Mouse (Mus musculus): ENCODE data around the gene Vps26b. TPM values are rescaled to one million over a fixed set of nuclear protein-coding genes. Genes with fewer than 3 reads are reported as not detected.

Vps26b gene
- polyA plus RNA-seq, 1 experiment from 2014 or later = 32.3 TPM

- Histone ChIP-seq H3K9me3 (no peaks in the 10 kb centered on the region), H3K27ac (no peak overlapping the region), H3K36me3 (peaks cover 36% of the 10 kb centered on the region), H3K4me2 (replicated peaks) (no peak overlapping the region), H3K9ac (no peak overlapping the region), H3K4me1 (replicated peaks) (no peaks in the 10 kb centered on the region), H3K4me3 (replicated peaks) (no peak overlapping the region), H3K27me3 (replicated peaks) (no peaks in the 10 kb centered on the region)
- no peak for ATAC-seq
- WGBS = 91% methylated on average over 4 of the region's 4 CpGs
Measured at GRCm38 (mm10) chr9:27011572-27011971, 18.3 kb downstream of the Vps26b start.

DNA sequence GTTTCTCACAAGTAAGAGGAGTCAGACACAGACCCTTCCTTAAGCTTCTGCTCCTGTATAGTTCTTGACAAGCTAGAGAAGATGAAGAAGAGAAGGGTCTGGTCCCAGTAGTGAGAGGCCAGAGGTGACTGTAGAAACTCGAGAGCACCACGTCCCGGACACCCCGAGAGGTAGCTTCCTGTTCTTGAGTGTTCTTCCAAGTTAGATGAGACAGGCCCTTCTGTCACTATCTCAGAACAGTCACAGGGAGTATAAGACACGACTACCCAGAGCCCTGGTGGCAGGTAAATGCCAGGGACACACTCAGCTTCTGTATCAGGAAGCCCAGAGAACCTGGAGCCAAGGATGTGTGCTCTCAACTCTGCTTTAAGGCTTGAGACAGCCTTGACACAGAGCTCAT, 20.6 kb downstream of the Vps26b start:
- peaks cover 43% of the 10 kb centered on the region for H3K36me3 ChIP-seq
- 82% methylated on average over 5 of the region's 5 CpGs for WGBS
- ATAC-seq = no peak

GRCm38 (mm10) chr9:27006866-27007265, 23.0 kb downstream of the Vps26b start:
- H3K36me3 ChIP-seq = peaks cover 40% of the 10 kb centered on the region
- ATAC-seq = no peak
- 89% methylated on average over 5 of the region's 5 CpGs for WGBS

More for the DNA sequence above, 20.6 kb downstream of the Vps26b start:
- Histone ChIP-seq H3K4me2 (replicated peaks) (no peak overlapping the region), H3K27me3 (replicated peaks) (no peaks in the 10 kb centered on the region), H3K4me3 (replicated peaks) (no peak overlapping the region), H3K9me3 (no peaks in the 10 kb centered on the region), H3K4me1 (replicated peaks) (no peaks in the 10 kb centered on the region), H3K27ac (no peak overlapping the region), H3K9ac (no peak overlapping the region)

GRCm38 (mm10) chr9:27005933-27006332, 23.9 kb downstream of the Vps26b start:
- Histone ChIP-seq H3K9me3 (no peaks in the 10 kb centered on the region), H3K27ac (no peak overlapping the region), H3K4me3 (replicated peaks) (no peak overlapping the region), H3K36me3 (peaks cover 37% of the 10 kb centered on the region; the same call in 1 of the 2 replicates), H3K27me3 (replicated peaks) (no peaks in the 10 kb centered on the region), H3K9ac (no peak overlapping the region), H3K4me1 (replicated peaks) (peaks cover 2% of the 10 kb centered on the region; the same call in 1 of the 2 replicates), H3K4me2 (replicated peaks) (no peak overlapping the region)
- ATAC-seq = no peak
- WGBS = 88% methylated on average over 1 of the region's 1 CpGs

More at GRCm38 (mm10) chr9:27006866-27007265, 23.0 kb downstream of the Vps26b start:
- H3K4me3 ChIP-seq (replicated peaks) = no peak overlapping the region
- H3K4me1 ChIP-seq (replicated peaks) = no peaks in the 10 kb centered on the region
- H3K27ac ChIP-seq = no peak overlapping the region
- H3K27me3 ChIP-seq (replicated peaks) = no peaks in the 10 kb centered on the region
- H3K9me3 ChIP-seq = no peaks in the 10 kb centered on the region
- H3K4me2 ChIP-seq (replicated peaks) = no peak overlapping the region
- H3K9ac ChIP-seq = no peak overlapping the region

GRCm38 (mm10) chr9:27005231-27005630, 24.6 kb downstream of the Vps26b start:
- WGBS = 90% methylated on average over 3 of the region's 3 CpGs
- Histone ChIP-seq H3K4me3 (replicated peaks) (no peak overlapping the region), H3K36me3 (peaks cover 37% of the 10 kb centered on the region; the same call in 1 of the 2 replicates), H3K9ac (no peak overlapping the region), H3K27ac (no peak overlapping the region), H3K4me2 (replicated peaks) (no peak overlapping the region), H3K9me3 (no peaks in the 10 kb centered on the region), H3K4me1 (replicated peaks) (peaks cover 7% of the 10 kb centered on the region; the same call in 1 of the 2 replicates), H3K27me3 (replicated peaks) (no peaks in the 10 kb centered on the region)
- no peak for ATAC-seq

DNA sequence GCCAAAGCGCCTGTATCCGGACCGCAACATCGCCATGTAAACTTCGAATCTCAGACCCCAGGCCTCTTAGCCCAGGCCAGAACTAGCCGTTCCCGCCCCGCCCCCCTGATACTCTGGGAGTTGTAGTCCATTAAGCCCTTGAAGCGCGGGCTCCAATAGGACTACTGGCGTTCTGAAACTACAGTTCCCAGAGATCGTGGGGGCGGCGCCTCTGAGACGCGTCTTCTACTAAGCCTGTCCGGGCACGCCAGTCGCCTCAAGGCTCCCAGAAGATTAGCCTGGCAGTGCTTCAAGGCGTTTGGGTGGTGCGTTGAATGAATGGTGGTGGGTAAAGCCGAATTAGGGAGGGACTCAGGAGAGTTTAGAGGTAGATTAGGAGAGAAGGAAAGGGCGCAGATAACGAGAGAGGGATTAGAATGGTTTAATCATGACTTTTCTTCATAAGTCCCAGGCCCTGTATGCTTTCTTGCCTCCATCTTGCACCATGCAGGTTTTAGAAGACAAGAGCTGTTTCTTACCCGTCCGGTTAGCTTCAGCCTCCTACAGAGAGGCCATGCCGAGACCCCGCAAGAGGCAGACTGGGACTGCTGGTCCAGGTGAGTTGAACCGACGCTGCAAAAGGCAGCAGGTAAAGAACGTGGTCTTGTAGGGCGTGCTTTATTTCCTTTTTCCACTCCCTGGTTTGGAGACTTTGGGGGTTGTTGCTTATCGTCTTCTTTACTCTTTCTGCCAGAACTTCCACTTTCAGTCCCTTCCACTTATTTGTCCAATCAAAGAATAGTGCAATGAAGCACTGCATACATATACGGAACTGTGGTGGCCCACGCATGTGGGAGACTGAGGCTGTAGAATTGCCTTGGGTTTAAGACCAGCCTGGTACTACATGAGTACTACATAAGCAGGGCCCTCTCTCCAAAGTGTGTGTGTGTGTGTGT, 30.1 kb downstream of the Vps26b start, which contains the start of the genes Acad8 and Thyn1:
Acad8 (minus strand) TSS at position 106 of the 935 bp plus-strand sequence.
Thyn1 (plus strand) TSS at position 250 of the 935 bp plus-strand sequence.
- WGBS = under 1% methylated on average over 35 of the region's 35 CpGs

DNA sequence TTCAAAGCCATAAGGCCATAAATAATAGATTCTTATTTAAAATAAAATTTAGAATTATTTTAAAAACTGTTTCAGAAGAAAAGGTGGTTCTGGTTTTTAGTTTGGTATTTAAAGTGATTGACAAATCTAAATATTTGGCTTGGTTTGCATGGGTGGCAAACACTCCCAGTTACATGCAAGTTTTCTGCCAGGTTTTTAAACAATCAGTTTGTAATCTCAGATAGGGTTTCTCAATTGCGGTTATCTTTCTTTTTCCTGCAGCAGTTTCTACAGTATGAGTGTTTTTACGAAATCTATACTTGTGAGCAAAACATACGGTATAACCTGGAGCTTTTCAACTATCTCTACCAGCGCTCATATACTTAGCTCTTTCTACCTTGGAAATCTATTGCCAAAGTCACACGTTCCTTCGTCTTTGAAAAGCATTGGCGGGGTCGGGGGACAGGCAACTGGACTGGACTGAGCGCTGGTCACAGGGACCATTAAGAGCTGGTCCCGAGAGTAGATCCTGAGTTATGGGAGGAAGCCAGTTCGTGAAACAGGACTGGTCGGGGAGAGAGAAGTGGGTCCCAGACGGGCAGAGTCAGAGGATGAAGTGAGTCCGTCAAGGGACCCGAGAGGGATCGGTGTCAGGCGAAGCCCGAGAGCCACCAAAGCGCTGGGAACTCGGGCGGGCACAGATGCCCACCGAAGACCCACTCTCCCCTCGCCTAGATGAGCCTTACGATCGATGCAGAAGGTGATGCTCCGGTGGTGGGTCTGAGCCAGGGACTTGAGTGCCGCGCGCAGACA, 31.0 kb downstream of the Vps26b start:
- H3K4me1 ChIP-seq (replicated peaks) = peaks cover 7% of the 10 kb centered on the region; the same call in 1 of the 2 replicates
- H3K36me3 ChIP-seq = peaks cover 3% of the 10 kb centered on the region; the same call in 1 of the 2 replicates
- peak; percentile 69 for ATAC-seq
- H3K4me2 ChIP-seq (replicated peaks) = peak overlapping the region; percentile 68
- 2% methylated on average over 29 of the region's 29 CpGs for WGBS
- H3K9ac ChIP-seq = peak overlapping the region; percentile 85
- no peaks in the 10 kb centered on the region for H3K27me3 ChIP-seq (replicated peaks)
- H3K9me3 ChIP-seq = no peaks in the 10 kb centered on the region
- peak overlapping the region; percentile 77 for H3K4me3 ChIP-seq (replicated peaks)
- peak overlapping the region; percentile 76 for H3K27ac ChIP-seq

More for the DNA sequence above, 30.1 kb downstream of the Vps26b start, which contains the start of the genes Acad8 and Thyn1:
- Histone ChIP-seq H3K9ac (peak within 1 kb of the TSS; percentile 85), H3K36me3 (peaks cover 10% of the 10 kb centered on the region; the same call in 1 of the 2 replicates), H3K9me3 (no peaks in the 10 kb centered on the region), H3K27ac (peak within 1 kb of the TSS; percentile 76), H3K4me3 (replicated peaks) (peak within 1 kb of the TSS; percentile 77), H3K4me1 (replicated peaks) (peaks cover 7% of the 10 kb centered on the region; the same call in 1 of the 2 replicates), H3K27me3 (replicated peaks) (no peaks in the 10 kb centered on the region), H3K4me2 (replicated peaks) (peak within 1 kb of the TSS; percentile 68)
- peak; percentile 99 for ATAC-seq

GRCm38 (mm10) chr9:26997501-26997900, 32.4 kb downstream of the Vps26b start:
- WGBS = 95% methylated on average over 2 of the region's 2 CpGs
- no peak overlapping the region for H3K27ac ChIP-seq
- no peak for ATAC-seq

DNA sequence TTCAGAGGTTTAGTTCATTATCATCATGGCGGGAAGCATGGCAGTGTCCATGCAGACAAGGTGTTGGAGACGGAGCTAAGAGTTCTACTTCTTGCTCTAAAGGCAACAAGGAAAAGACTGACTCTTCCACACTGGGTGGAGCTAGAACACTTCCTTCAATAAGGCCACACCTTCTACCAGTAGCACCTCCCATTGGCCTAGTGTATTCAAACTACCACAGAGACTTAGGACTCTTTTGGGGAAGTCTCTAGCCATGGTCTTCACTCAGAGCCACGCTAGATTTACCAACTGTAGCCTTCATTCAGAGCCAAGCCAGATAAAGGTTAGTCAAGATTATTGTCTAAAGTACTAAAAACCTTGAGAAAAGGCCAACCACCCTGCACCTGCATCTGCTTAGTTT, 32.8 kb downstream of the Vps26b start:
- Histone ChIP-seq H3K4me1 (replicated peaks) (peaks cover 7% of the 10 kb centered on the region; the same call in 1 of the 2 replicates), H3K4me2 (replicated peaks) (no peak overlapping the region), H3K27me3 (replicated peaks) (no peaks in the 10 kb centered on the region), H3K9me3 (no peaks in the 10 kb centered on the region), H3K27ac (no peak overlapping the region), H3K36me3 (no peaks in the 10 kb centered on the region), H3K4me3 (replicated peaks) (no peak overlapping the region), H3K9ac (no peak overlapping the region)
- no peak for ATAC-seq
- 92% methylated on average over 3 of the region's 3 CpGs for WGBS

More at GRCm38 (mm10) chr9:26997501-26997900, 32.4 kb downstream of the Vps26b start:
- Histone ChIP-seq H3K4me2 (replicated peaks) (no peak overlapping the region), H3K9me3 (no peaks in the 10 kb centered on the region), H3K27me3 (replicated peaks) (no peaks in the 10 kb centered on the region), H3K4me3 (replicated peaks) (no peak overlapping the region), H3K4me1 (replicated peaks) (peaks cover 7% of the 10 kb centered on the region; the same call in 1 of the 2 replicates), H3K9ac (no peak overlapping the region), H3K36me3 (no peaks in the 10 kb centered on the region)

GRCm38 (mm10) chr9:26993900-26994299, 36.0 kb downstream of the Vps26b start:
- Histone ChIP-seq H3K27ac (no peak overlapping the region), H3K36me3 (peaks cover 8% of the 10 kb centered on the region; the same call in 1 of the 2 replicates), H3K9me3 (no peaks in the 10 kb centered on the region), H3K9ac (no peak overlapping the region), H3K27me3 (replicated peaks) (no peaks in the 10 kb centered on the region), H3K4me2 (replicated peaks) (no peak overlapping the region), H3K4me1 (replicated peaks) (no peaks in the 10 kb centered on the region), H3K4me3 (replicated peaks) (no peak overlapping the region)
- ATAC-seq = no peak
- 78% methylated on average over 3 of the region's 3 CpGs for WGBS

DNA sequence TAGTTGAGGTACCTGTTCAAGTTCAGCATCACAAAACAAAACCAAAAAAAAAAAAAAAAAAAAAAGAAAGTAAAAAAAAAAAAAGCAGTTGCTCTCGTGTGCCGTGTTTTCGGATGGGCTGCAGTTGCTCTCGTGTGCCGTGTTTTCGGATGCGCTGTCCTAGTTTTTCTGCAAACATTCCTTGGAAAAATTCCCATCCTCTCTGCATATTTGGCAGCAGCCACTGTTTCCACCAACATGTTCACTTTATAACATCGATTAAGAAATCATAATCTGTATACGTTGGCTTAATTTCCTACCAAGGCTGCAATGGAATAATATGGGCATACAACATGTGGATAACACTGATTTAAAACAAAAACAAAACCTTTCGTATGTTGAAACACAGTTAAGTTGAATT, 36.7 kb downstream of the Vps26b start:
- ATAC-seq = no peak
- Histone ChIP-seq H3K4me3 (replicated peaks) (no peak overlapping the region), H3K27ac (no peak overlapping the region), H3K9me3 (no peaks in the 10 kb centered on the region), H3K36me3 (peaks cover 8% of the 10 kb centered on the region; the same call in 1 of the 2 replicates), H3K27me3 (replicated peaks) (no peaks in the 10 kb centered on the region), H3K9ac (no peak overlapping the region), H3K4me1 (replicated peaks) (no peaks in the 10 kb centered on the region), H3K4me2 (replicated peaks) (no peak overlapping the region)
- WGBS = 88% methylated on average over 10 of the region's 10 CpGs

GRCm38 (mm10) chr9:26990181-26990580, 39.7 kb downstream of the Vps26b start:
- Histone ChIP-seq H3K4me1 (replicated peaks) (no peaks in the 10 kb centered on the region), H3K36me3 (peaks cover 8% of the 10 kb centered on the region; the same call in 1 of the 2 replicates), H3K9me3 (no peaks in the 10 kb centered on the region), H3K4me3 (replicated peaks) (no peak overlapping the region), H3K4me2 (replicated peaks) (no peak overlapping the region), H3K27me3 (replicated peaks) (no peaks in the 10 kb centered on the region), H3K27ac (no peak overlapping the region), H3K9ac (no peak overlapping the region)
- no peak for ATAC-seq
- 94% methylated on average over 4 of the region's 4 CpGs for WGBS
